29 mouse cellular contexts compared by ENCODE assay signal in the genomic region with DNA sequence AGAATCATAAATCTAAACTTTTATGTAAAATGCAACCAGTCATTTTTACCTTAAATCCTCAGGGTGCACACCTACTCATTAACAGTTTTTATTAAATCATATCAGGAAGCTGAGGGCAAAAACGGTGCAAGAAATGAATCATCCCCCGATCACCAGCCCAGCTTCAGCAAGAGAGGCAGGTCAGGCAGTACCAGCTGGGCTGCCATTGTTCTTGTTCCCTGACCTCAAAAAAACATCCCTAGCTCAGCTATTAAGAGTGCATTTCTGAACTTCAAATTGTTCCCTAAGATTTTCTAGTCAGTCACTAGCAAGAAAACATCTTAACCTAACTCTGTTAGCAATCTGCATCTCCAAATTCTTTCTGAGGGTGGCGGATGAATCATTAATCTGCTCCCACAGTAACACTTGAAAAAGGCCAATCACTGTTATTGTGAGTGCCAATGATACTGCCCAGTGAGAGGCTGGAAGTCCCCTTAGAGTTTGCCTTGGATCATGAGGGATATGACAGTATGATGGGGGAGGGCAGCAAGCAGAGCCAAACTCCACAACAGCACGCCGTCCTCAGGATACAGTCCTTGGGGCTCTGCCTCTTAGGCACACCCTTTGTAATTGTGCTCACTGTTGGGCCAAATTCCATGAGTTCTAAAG.
DNase-seq lines count a peak whose midpoint lies in the region; ATAC-seq and TF ChIP-seq lines count a peak whose summit lies in the region.
"Had no signal": no experiment of that assay in that cellular context is flagged by ENCODE, and none has a peak within 500 bp of the region (broad histone marks: within the 10 kb centered on the region; RNA-seq: fewer than 3 reads in every experiment).

No protein-coding gene starts in this region.

- no peaks in the 10 kb centered on the region for H3K9me3 ChIP-seq in kidney, embryonic 14.5 days (ENCODE audit: control insufficient read depth, low read length)
- H3K9me3 ChIP-seq: forebrain, embryonic 15.5 days; hindbrain, embryonic 10.5 days; limb, embryonic 12.5 days; lung, embryonic 15.5 days; megakaryocyte, embryonic 14.5 days; midbrain, embryonic 13.5 days; neural tube, embryonic 12.5 days had no signal

- no peak for ATAC-seq in kidney, embryonic 14.5 days (ENCODE audit: low FRiP score, low TSS enrichment)
- ATAC-seq in Patski, result peak; percentile 61
- ATAC-seq: CD4-positive, CD25-positive, alpha-beta regulatory T cell, adult 4 months; forebrain, embryonic 15.5 days; hindbrain, postnatal 0 days; midbrain, embryonic 13.5 days had no signal

- H3K4me1 ChIP-seq in kidney, embryonic 14.5 days (ENCODE audit: control insufficient read depth, insufficient read depth, low read length), result no peaks in the 10 kb centered on the region
- peaks cover 3% of the 10 kb centered on the region; the same call in 1 of the 2 replicates for H3K4me1 ChIP-seq in kidney, adult 2 months (ENCODE audit: control insufficient read depth, insufficient read depth, low read length)
- H3K4me1 ChIP-seq: lung, embryonic 15.5 days; megakaryocyte, embryonic 14.5 days; neural tube, embryonic 12.5 days had no signal

- DNase-seq in kidney, adult 11 months, result peak; percentile 16
- no peak for DNase-seq in Patski (ENCODE audit: low read depth, low spot score)
- peak; percentile 44 for DNase-seq in kidney, adult 2 months
- peak; percentile 23 for DNase-seq in kidney, postnatal 14 days
- DNase-seq in left cerebral cortex, adult 9 months (ENCODE audit: low spot score in 2 of 2), result no peak
- DNase-seq in embryo, embryonic 10 days (ENCODE audit: low spot score), result no peak
- no peak for DNase-seq in cerebellum, postnatal 14 days
- DNase-seq: adrenal gland, adult 8-10 months; cerebellum, adult 2 months; cerebellum, postnatal 36 days; gastrocnemius, postnatal 10 days; layer of hippocampus, postnatal 36 days; lung, postnatal 36 days; spleen, adult 18-20 months; thymus, adult 18-20 months; thymus, postnatal 36 days had no signal

- H3K36me3 ChIP-seq in kidney, embryonic 14.5 days (ENCODE audit: control insufficient read depth, insufficient read depth, low read length), result no peaks in the 10 kb centered on the region
- no peaks in the 10 kb centered on the region for H3K36me3 ChIP-seq in kidney, adult 2 months (ENCODE audit: control insufficient read depth, insufficient read depth, low read length)
- H3K36me3 ChIP-seq: forebrain, embryonic 15.5 days; hindbrain, embryonic 10.5 days; limb, embryonic 12.5 days; lung, embryonic 15.5 days; midbrain, embryonic 13.5 days; neural tube, embryonic 12.5 days had no signal

- no peak overlapping the region for H3K4me3 ChIP-seq in kidney, embryonic 14.5 days (ENCODE audit: low read length)
- H3K4me3 ChIP-seq in kidney, adult 2 months (ENCODE audit: insufficient read depth, low read depth, low read length), result no peak overlapping the region
- H3K4me3 ChIP-seq: forebrain, embryonic 15.5 days; hindbrain, embryonic 10.5 days; layer of hippocampus, adult 2 months; limb, embryonic 12.5 days; lung, embryonic 15.5 days; megakaryocyte, embryonic 14.5 days; midbrain, embryonic 13.5 days; neural tube, embryonic 12.5 days had no signal

- no peak overlapping the region for H3K9ac ChIP-seq in kidney, embryonic 14.5 days (ENCODE audit: low read depth, low read length)
- H3K9ac ChIP-seq: forebrain, embryonic 15.5 days; limb, embryonic 12.5 days; liver, embryonic 14.5 days; lung, embryonic 15.5 days; midbrain, embryonic 13.5 days; neural tube, embryonic 12.5 days had no signal

- no peaks in the 10 kb centered on the region for H3K27me3 ChIP-seq in kidney, embryonic 14.5 days (ENCODE audit: control insufficient read depth, insufficient read depth, low read length)
- no peaks in the 10 kb centered on the region for H3K27me3 ChIP-seq in Patski
- H3K27me3 ChIP-seq in kidney, adult 2 months (replicated peaks; ENCODE audit: control insufficient read depth, insufficient read depth, low read length), result no peaks in the 10 kb centered on the region
- H3K27me3 ChIP-seq: forebrain, embryonic 15.5 days; limb, embryonic 12.5 days; lung, embryonic 15.5 days; megakaryocyte, embryonic 14.5 days; midbrain, embryonic 13.5 days; neural tube, embryonic 12.5 days had no signal

- H3K4me2 ChIP-seq in kidney, embryonic 14.5 days (replicated peaks; ENCODE audit: low read depth, low read length), result no peak overlapping the region
- H3K4me2 ChIP-seq: forebrain, embryonic 15.5 days; heart, embryonic 11.5 days; limb, embryonic 12.5 days; lung, embryonic 15.5 days; midbrain, embryonic 13.5 days; neural tube, embryonic 12.5 days had no signal

- in situ Hi-C loops in Patski (cut with MboI; ENCODE audit: low pct_unique_long_range_greater_than_20kb), result no loop called here

- 74% methylated on average over 5 of the region's 5 CpGs for WGBS in kidney, embryonic 14.5 days
- WGBS in kidney, adult 2 months, result 30% methylated on average over 5 of the region's 5 CpGs

- H3K27ac ChIP-seq in kidney, embryonic 14.5 days (ENCODE audit: low read depth, low read length), result no peak overlapping the region; the same call in 1 of the 2 replicates
- peak overlapping the region; percentile 76; the same call in 1 of the 2 replicates for H3K27ac ChIP-seq in kidney, adult 2 months (ENCODE audit: insufficient read depth, low read depth, low read length)
- H3K27ac ChIP-seq: forebrain, embryonic 15.5 days; hindbrain, embryonic 10.5 days; hindbrain, postnatal 0 days; layer of hippocampus, adult 2 months; limb, embryonic 12.5 days; liver, embryonic 14.5 days; lung, embryonic 15.5 days; midbrain, embryonic 13.5 days; neural tube, embryonic 12.5 days had no signal

- CTCF ChIA-PET in Patski (lab: Charles Lee), result interaction anchor here (1.2 kb wide), 1 partner anchor 74 kb away, joined by 6 read pairs; no protein-coding TSS in a partner anchor

- POLR2A ChIA-PET in Patski (lab: Charles Lee), result no interaction called here

- TF ChIP-seq POLR2A in kidney, adult 2 months (IDR thresholded peaks at IDR 0.05; ENCODE audit: low read depth, low read length), result no peak

- TF ChIP-seq CTCF in Patski (IDR thresholded peaks at IDR 0.05), result no peak
- TF ChIP-seq CTCF in kidney, adult 2 months (conservative IDR thresholded peaks at IDR 0.05; ENCODE audit: insufficient read depth, insufficient read length, low read depth, low read length), result no peak

Comparison
In these comparisons a context has a peak if more than half of its experiments do, and no peak if none do; other contexts are left out.
1. DNase-seq: peak in kidney, adult 11 months (single experiment), kidney, adult 2 months (single experiment) and kidney, postnatal 14 days (single experiment); none in Patski (single experiment), left cerebral cortex, adult 9 months (0 of 2), embryo, embryonic 10 days (single experiment) and cerebellum, postnatal 14 days (0 of 2).